In the genomic region with DNA sequence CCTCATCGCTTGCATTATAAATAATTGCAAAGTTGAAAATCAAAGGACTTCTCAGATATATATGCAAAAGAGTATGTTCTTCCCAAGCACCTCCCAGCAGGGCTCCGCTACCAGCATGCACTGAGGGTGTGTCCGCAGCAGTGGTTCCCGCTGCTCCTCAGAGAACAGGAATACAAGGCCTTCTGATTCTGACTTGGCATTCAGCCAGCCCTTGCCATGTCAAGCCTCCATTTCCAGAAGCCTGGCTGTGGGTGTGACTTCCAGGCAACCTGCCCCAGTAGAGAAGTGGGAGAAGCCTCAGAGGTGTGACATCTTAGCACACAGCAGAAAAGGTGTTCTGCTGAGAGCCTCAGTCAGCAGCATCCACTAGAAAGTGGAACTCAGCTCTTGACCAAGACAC, we compare ENCODE assay signal across 18 mouse cellular contexts.
DNase-seq lines count a peak whose midpoint lies in the region; ATAC-seq and TF ChIP-seq lines count a peak whose summit lies in the region.
"Had no signal": no experiment of that assay in that cellular context is flagged by ENCODE, and none has a peak within 500 bp of the region (broad histone marks: within the 10 kb centered on the region; RNA-seq: fewer than 3 reads in every experiment).

No protein-coding gene starts in this region.

- no peak overlapping the region for H3K27ac ChIP-seq in hindbrain, postnatal 0 days
- no peak overlapping the region for H3K27ac ChIP-seq in hindbrain, embryonic 11.5 days (ENCODE audit: low read depth, low read length)
- H3K27ac ChIP-seq: embryonic facial prominence, embryonic 15.5 days; forebrain, embryonic 12.5 days; layer of hippocampus, adult 2 months; midbrain, embryonic 13.5 days had no signal

- H3K27me3 ChIP-seq in hindbrain, postnatal 0 days (ENCODE audit: insufficient read depth, low read length) = no peaks in the 10 kb centered on the region
- H3K27me3 ChIP-seq in hindbrain, embryonic 11.5 days (ENCODE audit: control insufficient read depth, insufficient read depth, low read length) = no peaks in the 10 kb centered on the region
- H3K27me3 ChIP-seq: embryonic facial prominence, embryonic 15.5 days; forebrain, embryonic 12.5 days; midbrain, embryonic 13.5 days; Patski had no signal

- no peak for TF ChIP-seq CTCF in hindbrain, postnatal 0 days (IDR thresholded peaks at IDR 0.05; ENCODE audit: low read depth)

- DNase-seq in cerebellum, adult 11 months = peak; percentile 21
- DNase-seq in hindbrain, postnatal 0 days (ENCODE audit: low spot score) = peak; percentile 9
- no peak for DNase-seq in hindbrain, embryonic 11.5 days (ENCODE audit: low spot score)
- DNase-seq in adrenal gland, postnatal 14 days = peak; percentile 8
- DNase-seq in cerebellum, postnatal 10 days = peak; percentile 51 to 57
- no peak for DNase-seq in spleen, postnatal 14 days (ENCODE audit: low spot score in 2 of 2)
- DNase-seq in layer of hippocampus, adult 8-10 months (ENCODE audit: low spot score in 2 of 2) = no peak
- DNase-seq: gastrocnemius, postnatal 36 days; liver, postnatal 0 days; right cerebral cortex, postnatal 14 days had no signal

- WGBS in hindbrain, postnatal 0 days = 63% methylated on average over 4 of the region's 4 CpGs
- 92% methylated on average over 4 of the region's 4 CpGs for WGBS in hindbrain, embryonic 11.5 days

- H3K9me3 ChIP-seq in hindbrain, postnatal 0 days (ENCODE audit: low read length) = no peaks in the 10 kb centered on the region
- no peaks in the 10 kb centered on the region for H3K9me3 ChIP-seq in hindbrain, embryonic 11.5 days (ENCODE audit: control insufficient read depth, low read length)
- H3K9me3 ChIP-seq: embryonic facial prominence, embryonic 15.5 days; forebrain, embryonic 12.5 days; midbrain, embryonic 13.5 days had no signal

- H3K4me2 ChIP-seq in hindbrain, postnatal 0 days (ENCODE audit: low read depth, low read length) = no peak overlapping the region
- no peak overlapping the region for H3K4me2 ChIP-seq in hindbrain, embryonic 11.5 days (replicated peaks; ENCODE audit: low read depth, low read length)
- H3K4me2 ChIP-seq: embryonic facial prominence, embryonic 15.5 days; forebrain, embryonic 12.5 days; heart, embryonic 11.5 days; midbrain, embryonic 13.5 days had no signal

- peaks cover 4% of the 10 kb centered on the region; the same call in 1 of the 2 replicates for H3K36me3 ChIP-seq in hindbrain, postnatal 0 days (ENCODE audit: insufficient read depth, low read length)
- H3K36me3 ChIP-seq in hindbrain, embryonic 11.5 days (ENCODE audit: control insufficient read depth, insufficient read depth, low read length) = no peaks in the 10 kb centered on the region
- H3K36me3 ChIP-seq: embryonic facial prominence, embryonic 15.5 days; forebrain, embryonic 12.5 days; midbrain, embryonic 13.5 days had no signal

- H3K4me3 ChIP-seq in hindbrain, postnatal 0 days (ENCODE audit: low read length) = no peak overlapping the region
- H3K4me3 ChIP-seq in hindbrain, embryonic 11.5 days (ENCODE audit: low read depth, low read length) = no peak overlapping the region
- H3K4me3 ChIP-seq: embryonic facial prominence, embryonic 15.5 days; forebrain, embryonic 12.5 days; layer of hippocampus, adult 2 months; midbrain, embryonic 13.5 days had no signal

- ATAC-seq in cerebellum, adult (ENCODE audit: insufficient number of reproducible peaks, low FRiP score, low TSS enrichment) = no peak; the same call in 1 of the 2 replicates
- ATAC-seq in hindbrain, postnatal 0 days = no peak
- ATAC-seq in hindbrain, embryonic 11.5 days (ENCODE audit: low FRiP score) = no peak
- ATAC-seq: inflammation-experienced regulatory T-cells, adult 6 months; liver, postnatal 0 days; midbrain, embryonic 13.5 days; Patski had no signal

- H3K4me1 ChIP-seq in hindbrain, postnatal 0 days (ENCODE audit: insufficient read depth, low read length) = no peaks in the 10 kb centered on the region
- no peaks in the 10 kb centered on the region for H3K4me1 ChIP-seq in hindbrain, embryonic 11.5 days (replicated peaks; ENCODE audit: control insufficient read depth, insufficient read depth, low read length)
- H3K4me1 ChIP-seq: embryonic facial prominence, embryonic 15.5 days; forebrain, embryonic 12.5 days; midbrain, embryonic 13.5 days had no signal

- H3K9ac ChIP-seq in hindbrain, postnatal 0 days (replicated peaks; ENCODE audit: low read length) = no peak overlapping the region
- no peak overlapping the region for H3K9ac ChIP-seq in hindbrain, embryonic 11.5 days (ENCODE audit: low read depth, low read length)
- H3K9ac ChIP-seq: embryonic facial prominence, embryonic 15.5 days; forebrain, embryonic 12.5 days; liver, postnatal 0 days; midbrain, embryonic 13.5 days had no signal

Comparison
In these comparisons a context has a peak if more than half of its experiments do, and no peak if none do; other contexts are left out.
1. DNase-seq: peak in cerebellum, adult 11 months (single experiment), hindbrain, postnatal 0 days (single experiment), adrenal gland, postnatal 14 days (single experiment) and cerebellum, postnatal 10 days (2 of 2); none in hindbrain, embryonic 11.5 days (single experiment), spleen, postnatal 14 days (0 of 2) and layer of hippocampus, adult 8-10 months (0 of 2).